Mouse (Mus musculus) urinary bladder, postnatal 10 days (tissue): Measurements from ENCODE around the gene Urb1.

Experiments used
- DNase-seq: peaks from one replicate; pipeline ENCODE4 v3.0.0; 2022; ENCODE audit warnings: low spot score

Gene Urb1

DNA sequence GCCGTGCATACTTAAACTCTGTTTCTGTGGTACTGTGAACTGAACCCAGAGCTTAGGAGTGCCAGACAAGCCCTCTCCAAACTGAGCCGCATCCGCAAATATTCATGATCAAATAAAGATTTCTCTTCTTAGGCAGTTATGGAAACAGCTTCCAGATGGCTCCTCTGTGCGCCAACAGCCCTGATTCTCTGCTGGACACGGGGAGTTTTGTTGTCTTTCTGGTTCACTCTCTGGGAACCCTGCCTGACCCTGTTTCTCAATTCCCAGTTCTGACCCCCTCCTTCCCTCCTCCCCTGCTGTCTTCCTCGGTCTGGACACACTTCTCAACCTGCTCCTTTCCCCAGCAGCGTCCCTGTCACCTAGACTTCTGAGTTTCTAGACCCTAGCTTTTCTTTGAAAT, 12.8 kb upstream of the Urb1 start:
- no peak for DNase-seq

DNA sequence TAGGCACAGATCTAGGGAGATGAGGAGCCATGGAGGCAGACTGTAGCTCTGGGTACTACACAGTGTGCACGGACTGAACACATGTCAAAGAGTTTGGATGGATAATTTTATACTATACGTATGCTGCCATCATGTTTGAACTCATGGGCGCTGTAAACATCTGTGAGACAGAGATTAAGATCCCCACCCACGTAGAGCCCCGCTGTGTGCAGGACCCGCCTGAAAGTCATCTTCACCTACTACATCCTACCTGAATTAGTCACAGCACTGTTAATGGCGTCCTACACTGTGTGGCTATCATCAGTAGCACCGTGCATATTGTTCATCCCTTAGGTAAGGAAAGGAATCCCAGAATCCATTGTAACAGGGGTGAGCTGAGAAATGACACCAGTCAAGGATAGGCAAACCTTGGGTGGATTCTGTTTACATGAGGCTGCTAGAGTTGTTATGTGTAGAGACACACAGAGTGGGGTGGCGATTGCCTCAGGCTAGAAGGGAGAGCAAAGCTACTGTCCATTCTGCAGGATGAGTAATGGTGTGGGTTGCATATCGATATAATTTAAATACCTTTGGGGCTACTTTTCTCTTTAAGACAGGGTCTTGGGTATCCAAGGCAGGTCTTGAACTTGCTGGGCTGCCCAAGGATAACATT, 12.2 kb upstream of the Urb1 start:
- no peak for DNase-seq

DNA sequence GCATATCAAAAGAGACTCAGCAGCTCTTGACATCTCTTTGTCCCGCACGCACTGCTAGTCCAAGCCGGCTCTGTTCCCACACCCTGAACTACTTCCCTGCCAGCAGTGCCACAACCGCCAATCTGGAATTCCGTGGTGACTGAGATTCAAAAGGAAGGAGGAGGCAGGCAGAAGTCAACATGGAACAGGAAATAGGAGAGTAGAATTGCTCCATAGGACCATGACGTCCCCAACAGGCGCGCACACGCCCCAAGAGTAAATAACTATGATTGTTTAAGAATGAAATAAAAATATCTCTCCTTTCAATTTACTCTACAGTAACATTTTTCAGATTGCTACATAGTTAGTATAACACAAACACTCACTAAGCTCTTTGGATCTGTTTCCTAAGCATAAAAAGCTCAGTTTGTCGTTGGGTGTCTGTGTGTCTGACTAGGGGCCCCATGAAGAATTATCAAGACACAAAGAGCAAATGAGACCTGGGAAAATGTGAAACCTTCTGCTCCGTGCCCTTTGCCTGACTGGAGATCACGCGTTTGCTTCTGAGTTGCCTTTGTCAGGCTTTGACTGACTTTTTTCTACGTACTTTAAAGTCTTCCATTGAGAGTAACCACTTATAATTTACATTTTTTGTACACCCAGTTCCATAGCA, 11.0 kb upstream of the Urb1 start:
- no peak for DNase-seq

DNA sequence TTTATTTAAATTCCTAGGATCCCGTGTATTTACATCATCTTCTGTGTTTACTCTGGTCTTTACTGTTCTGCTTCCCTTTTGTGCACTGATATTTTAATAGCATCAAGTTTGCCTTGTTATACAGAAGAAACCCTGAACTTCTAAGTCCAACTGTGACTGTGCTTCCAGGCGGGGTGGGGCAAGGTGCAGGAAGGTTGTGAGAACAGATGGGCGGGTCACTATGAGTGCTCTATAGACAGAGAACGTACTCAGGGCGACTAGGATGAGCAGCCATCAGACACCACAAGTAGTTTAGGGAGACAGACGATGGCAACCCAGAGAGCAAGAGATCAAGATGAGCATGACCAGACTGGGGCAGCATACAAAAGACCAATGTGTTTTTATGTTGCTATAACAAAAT, 10.1 kb upstream of the Urb1 start:
- DNase-seq = no peak

- DNase-seq = no peak
Observed at GRCm38 (mm10) chr16:90812086-90812485, 1.9 kb upstream of the Urb1 start.

DNA sequence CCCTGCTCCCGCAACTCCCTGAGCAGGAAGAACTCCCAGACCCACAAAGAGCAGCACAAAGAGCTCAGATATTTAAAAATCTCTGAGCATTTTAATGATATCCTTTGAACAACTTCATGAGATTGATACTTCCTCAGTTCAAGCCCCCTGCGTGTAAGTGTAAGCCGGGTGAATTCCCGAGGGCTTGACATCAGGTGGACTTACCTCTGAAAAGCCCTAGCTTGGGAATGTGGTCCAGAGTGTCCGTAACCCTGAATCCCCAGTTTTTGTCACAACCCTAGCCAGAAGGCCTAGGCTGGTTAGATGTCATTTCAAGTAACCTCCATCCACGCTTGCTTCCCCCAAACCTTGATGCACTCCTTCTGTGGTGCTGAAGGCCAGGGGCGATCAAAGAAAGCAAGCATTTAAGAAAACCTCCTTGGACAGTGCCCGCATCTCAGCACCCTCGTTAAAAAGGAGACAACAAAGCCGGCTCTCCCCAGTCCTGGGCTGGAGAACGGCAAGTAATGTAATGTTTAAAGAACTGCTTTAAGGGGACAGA, 573 bp upstream of the Urb1 start:
- no peak for DNase-seq

DNA sequence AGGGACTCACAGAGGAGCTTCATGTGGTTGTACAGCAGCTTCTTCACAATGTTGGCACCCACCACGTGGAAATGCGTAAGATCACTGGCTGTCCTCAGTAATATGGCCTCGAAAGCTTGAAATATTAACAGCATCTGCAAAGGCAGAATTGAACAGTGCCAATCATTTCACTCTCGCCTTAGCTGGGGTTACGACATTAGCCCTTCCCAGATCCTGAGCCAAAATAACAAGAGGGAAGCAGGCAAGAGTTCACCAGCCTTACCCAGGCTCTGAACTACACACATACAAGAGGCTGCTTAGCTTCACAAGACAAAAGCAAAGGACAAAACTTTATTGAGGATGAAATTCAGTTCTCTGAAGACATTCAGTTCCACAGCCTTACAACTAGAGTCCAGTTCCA, 5.7 kb downstream of the Urb1 start:
- DNase-seq = no peak

DNA sequence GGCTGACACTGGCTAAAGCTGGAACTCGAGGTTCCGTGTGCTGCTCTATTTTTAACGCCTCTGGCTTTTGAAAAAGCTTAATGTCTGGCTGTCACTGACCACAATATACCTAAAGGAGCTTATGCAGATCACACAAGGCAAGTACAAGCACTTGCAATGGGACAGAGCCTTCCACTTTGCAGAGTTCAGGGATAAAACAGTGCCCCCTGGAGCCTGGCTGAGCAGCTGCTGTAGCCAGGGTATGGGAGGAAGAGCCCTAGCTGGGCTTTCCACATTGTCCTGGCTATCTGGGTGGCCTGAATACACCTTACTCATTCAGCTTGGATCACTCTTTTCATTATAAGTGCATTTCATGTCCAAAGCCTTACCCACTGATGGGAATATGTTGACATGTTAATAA, 8.3 kb downstream of the Urb1 start:
- DNase-seq = no peak

GRCm38 (mm10) chr16:90801251-90801650, 9.0 kb downstream of the Urb1 start:
- DNase-seq = no peak

GRCm38 (mm10) chr16:90799840-90800239, 10.4 kb downstream of the Urb1 start:
- DNase-seq = no peak

DNA sequence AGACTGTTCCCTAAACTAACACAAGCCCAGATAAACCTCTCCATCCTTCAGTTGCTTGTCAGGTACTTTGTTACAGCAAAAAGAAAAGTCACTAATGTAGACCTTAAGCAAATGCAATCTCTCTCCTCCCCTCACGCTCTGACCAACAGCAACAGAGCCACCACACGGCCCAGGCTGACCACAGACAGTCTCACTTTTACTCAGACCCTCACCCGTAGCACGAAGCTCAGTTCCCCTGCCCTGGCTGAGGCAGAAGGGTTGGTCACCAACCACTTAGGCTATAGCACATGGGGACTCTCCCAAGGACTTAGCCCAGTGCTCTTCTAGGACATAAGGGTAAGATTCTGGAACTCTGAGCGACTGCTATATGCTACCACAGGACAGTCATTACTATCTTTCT, 11.4 kb downstream of the Urb1 start:
- no peak for DNase-seq

DNA sequence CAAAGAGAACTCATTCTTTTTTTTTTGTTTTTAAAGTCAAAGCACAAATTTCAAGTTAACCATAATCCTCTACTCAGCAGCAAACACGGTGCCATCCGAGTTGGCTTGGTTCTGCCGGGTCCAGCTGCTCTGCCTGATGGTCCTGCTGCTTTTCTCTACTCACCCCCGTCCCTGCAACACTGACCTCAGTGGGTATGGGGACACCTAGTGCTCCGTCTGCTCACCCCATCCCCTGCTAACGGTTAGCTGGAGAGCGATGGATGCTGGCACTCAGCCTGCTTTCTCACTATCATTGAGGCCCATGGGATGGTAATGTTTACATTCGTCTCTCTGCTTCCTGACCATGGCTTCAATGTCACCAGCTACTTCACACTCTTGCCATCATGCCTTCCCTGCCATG, 11.8 kb downstream of the Urb1 start:
- no peak for DNase-seq

GRCm38 (mm10) chr16:90794708-90795107, 15.5 kb downstream of the Urb1 start:
- no peak for DNase-seq

DNA sequence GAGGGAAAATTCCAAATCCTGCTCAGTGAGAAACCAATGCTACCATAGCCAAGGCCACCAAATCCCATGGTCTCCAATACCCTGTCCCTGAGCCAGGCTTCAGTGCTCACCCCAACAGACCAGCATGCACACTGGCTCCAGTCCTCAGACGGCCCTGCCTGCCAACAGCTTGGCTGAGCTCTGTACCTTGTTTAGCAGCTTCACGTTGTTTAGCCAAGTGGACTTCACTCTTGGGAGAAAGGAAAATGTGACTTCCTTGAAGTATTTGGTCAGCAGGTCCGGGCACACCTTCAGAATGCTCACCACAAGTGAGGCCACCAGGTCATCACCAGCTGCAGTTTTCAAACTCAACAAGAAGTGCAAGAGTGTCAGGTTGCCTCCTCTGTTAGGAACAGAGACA, 17.7 kb downstream of the Urb1 start:
- DNase-seq = no peak

DNA sequence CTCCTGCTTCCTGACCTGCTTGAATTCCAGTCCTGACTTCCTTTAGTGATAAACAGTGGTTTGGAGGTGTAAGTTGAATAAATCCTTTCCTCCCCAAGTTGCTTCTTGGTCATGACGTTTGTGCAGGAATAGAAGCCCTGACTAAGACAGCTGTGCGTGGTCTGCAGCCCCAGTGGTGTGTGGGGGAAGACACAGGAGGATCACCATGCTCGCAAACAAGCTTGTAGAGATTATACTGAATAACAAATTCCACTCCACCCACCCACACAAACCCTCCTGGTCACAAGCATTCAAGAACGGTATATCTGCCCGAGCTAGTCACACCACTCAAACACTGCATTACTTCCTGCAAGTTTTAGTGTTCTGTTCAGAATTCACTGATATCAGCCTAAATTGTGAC, 18.1 kb downstream of the Urb1 start:
- DNase-seq = no peak

GRCm38 (mm10) chr16:90790946-90791345, 19.3 kb downstream of the Urb1 start:
- DNase-seq = no peak

DNA sequence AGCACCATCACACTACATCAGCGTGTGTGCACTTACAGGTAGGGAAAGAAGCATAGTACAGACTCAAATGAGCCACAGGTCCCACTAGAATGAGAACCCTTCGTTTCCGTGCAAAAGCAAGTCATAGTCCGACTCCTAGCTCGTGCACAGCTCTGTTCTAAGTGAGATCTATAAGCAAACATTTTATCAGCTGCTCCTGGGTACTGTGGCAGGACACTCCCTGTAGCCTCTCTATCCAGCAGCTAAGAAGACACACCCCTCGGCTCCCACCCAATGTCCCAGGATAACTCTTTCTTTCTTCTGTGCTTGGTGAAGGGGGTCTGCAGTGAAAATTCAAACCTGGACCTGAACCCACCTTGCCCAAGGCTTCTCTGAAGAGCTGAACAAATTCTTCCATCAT, 21.6 kb downstream of the Urb1 start:
- no peak for DNase-seq

- DNase-seq = no peak
Observed at GRCm38 (mm10) chr16:90785257-90785656, 25.0 kb downstream of the Urb1 start.

DNA sequence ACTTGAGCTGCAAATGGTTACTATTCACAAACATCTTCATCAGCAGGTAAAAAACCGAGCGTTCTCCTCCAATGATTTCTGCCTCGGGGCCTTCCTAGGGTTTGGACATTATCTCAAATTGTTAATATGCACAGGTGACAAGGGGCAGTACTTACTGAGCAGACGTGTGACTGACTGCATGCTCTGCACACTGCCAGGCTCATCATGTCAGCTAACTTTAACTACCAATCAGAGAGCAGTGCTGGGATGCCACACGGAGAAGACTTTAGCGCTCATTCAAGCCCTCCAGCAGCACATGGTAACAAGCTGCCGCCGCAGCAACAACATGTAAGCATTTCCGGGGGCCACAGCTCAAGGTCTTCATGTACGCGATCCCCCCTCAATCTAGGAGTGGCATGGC, 26.9 kb downstream of the Urb1 start:
- no peak for DNase-seq

GRCm38 (mm10) chr16:90779783-90780182, 30.4 kb downstream of the Urb1 start:
- DNase-seq = no peak

DNA sequence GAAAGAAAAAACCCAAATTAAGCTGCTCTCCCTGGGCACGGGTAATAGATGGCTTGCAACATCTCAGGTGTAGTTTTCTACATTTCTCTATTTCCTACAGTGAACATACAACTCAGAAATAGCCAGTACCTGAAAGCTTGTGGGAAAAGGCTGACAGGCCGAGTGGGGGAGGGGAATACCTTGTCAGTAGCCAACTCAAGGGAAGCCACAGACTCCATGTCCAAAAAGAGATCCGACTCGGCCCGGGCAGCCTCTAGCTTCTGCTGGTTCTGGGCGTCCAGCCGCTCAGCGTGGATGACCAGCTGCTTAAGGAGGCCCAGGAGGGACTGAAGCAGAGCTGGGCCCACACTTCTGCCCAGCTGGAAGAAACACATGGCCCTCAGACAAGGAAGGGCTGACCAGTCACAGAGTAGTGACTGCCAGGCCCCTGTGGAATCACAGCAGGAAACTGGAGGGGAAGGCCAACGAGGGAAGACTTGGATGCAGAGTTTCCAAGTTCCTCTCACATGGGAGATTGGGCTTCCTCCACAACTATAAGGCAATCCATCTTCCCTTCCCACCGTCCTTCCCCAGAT, 34.2 kb downstream of the Urb1 start:
- no peak for DNase-seq

- no peak for DNase-seq
Observed at GRCm38 (mm10) chr16:90774646-90775045, 35.6 kb downstream of the Urb1 start.

DNA sequence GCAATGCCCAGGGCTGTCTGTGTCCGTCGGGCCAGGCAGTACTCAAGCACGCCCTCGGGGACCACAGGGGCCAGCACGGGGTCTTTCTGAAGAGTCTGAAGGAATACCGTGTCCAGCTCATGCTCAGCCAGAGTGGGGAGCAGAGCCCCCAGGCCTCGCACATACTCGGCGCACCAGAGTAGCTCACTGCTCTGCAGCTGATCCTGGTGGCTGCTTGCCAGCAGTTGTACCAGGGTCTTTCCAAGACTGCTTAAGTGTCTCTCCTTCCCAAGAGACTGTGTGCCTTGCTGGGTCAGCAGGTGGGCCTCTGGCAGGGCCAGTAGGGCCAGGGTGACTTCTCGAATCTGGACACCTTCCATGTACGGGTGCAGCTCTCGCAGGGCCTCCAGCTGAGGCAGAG, 36.0 kb downstream of the Urb1 start:
- DNase-seq = no peak
